Mouse (Mus musculus) heart, embryonic 11.5 days (tissue): ENCODE measurements around the gene Ihh. TPM values are rescaled to one million over a fixed set of nuclear protein-coding genes. Genes with fewer than 3 reads are reported as not detected.

Experiments
- ATAC-seq: fragments of 200-750 bp; cut with Nextera tagmentation; replicated peaks from 2 replicates; pipeline ENCODE4 v1.8.0; 2017; ENCODE audit warnings: moderate library complexity; ENCODE audit not compliant: insufficient number of reproducible peaks, low FRiP score, low TSS enrichment
- H3K27ac ChIP-seq: fragments of 300-500 bp; sonication (generic); 2 replicates; pipeline ENCODE4 v1.5.1; 2014; ENCODE audit warnings: mild to moderate bottlenecking, low read depth, low read length
- H3K27me3 ChIP-seq: fragments of 300-500 bp; sonication (generic); 2 replicates; pipeline ENCODE4 v1.6.1; 2014; ENCODE audit warnings: mild to moderate bottlenecking, low read length, mixed read lengths; ENCODE audit not compliant: control insufficient read depth, insufficient read depth
- H3K36me3 ChIP-seq: fragments of 300-500 bp; sonication (generic); 2 replicates; pipeline ENCODE4 v1.6.1; 2014; ENCODE audit warnings: mild to moderate bottlenecking, low read length, moderate library complexity, mixed read lengths; ENCODE audit not compliant: control insufficient read depth, insufficient read depth
- H3K4me1 ChIP-seq: fragments of 300-500 bp; sonication (generic); 2 replicates; pipeline ENCODE4 v1.6.1; 2014; ENCODE audit warnings: low read length; ENCODE audit not compliant: control insufficient read depth, insufficient read depth
- H3K4me2 ChIP-seq: fragments of 300-500 bp; sonication (generic); 2 replicates; pipeline ENCODE4 v1.6.1; 2014; ENCODE audit warnings: mild to moderate bottlenecking, moderate library complexity
- H3K4me3 ChIP-seq: fragments of 300-500 bp; sonication (generic); 2 replicates; pipeline ENCODE4 v1.5.1; 2014; ENCODE audit warnings: low read depth, low read length
- H3K9ac ChIP-seq: fragments of 300-500 bp; sonication (generic); 2 replicates; pipeline ENCODE4 v1.6.1; 2014; ENCODE audit warnings: mild to moderate bottlenecking, low read depth, low read length, moderate library complexity
- H3K9me3 ChIP-seq: fragments of 300-500 bp; sonication (generic); replicated peaks from 2 replicates; pipeline ENCODE4 v1.6.1; 2016; ENCODE audit warnings: low read length; ENCODE audit not compliant: control insufficient read depth
- WGBS: fragments of 180-500 bp; shearing (Covaris S2); extraction: QIAGEN DNeasy Blood & Tissue Kit; methylation state at CpG from one replicate; pipeline ENCODE4 v1.1.7; 2014; ENCODE audit not compliant: insufficient replicate concordance; 5-methylcytosine and 5-hydroxymethylcytosine counted together
- polyA plus RNA-seq: library from polyadenylated mRNA; unstranded; fragments of >200 nt; fragmentation: Nextera tagmentation; extraction: Ambion mirVana; gene quantifications from 2 replicates; pipeline ENCODE4 v1.2.1, GENCODE M21; 2014

Ihh gene
- polyA plus RNA-seq, 1 experiment from 2014 or later: 0.16 TPM

DNA sequence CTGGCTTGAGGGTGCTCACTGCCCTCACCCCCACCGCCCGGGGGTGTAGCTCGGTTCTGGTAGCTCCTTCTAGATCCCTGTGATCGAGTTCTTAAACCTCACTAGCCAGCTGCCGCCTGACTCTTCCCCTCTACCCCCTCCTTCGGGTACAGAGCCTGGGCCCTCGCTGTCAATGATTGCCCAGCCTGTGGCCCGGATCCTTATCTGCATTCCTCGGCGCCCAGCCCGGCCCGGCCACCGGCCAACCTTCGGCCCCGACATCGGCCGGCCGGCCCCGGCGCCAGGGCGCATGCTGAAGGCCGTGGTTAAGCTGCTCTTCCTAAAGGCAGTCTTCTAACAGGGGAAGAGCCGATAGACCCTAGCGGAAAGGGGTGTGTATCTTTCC, 1.8 kb downstream of the Ihh start:
- Histone ChIP-seq H3K4me1 (peaks cover 15% of the 10 kb centered on the region; the same call in 1 of the 2 replicates), H3K27ac (no peak overlapping the region), H3K27me3 (peaks cover 89% of the 10 kb centered on the region), H3K36me3 (no peaks in the 10 kb centered on the region), H3K9ac (no peak overlapping the region), H3K4me2 (peak overlapping the region; percentile 41; the same call in 1 of the 2 replicates), H3K9me3 (no peaks in the 10 kb centered on the region), H3K4me3 (peak overlapping the region; percentile 24; the same call in 1 of the 2 replicates)
- ATAC-seq: no peak
- WGBS: 3% methylated on average over 24 of the region's 24 CpGs

DNA sequence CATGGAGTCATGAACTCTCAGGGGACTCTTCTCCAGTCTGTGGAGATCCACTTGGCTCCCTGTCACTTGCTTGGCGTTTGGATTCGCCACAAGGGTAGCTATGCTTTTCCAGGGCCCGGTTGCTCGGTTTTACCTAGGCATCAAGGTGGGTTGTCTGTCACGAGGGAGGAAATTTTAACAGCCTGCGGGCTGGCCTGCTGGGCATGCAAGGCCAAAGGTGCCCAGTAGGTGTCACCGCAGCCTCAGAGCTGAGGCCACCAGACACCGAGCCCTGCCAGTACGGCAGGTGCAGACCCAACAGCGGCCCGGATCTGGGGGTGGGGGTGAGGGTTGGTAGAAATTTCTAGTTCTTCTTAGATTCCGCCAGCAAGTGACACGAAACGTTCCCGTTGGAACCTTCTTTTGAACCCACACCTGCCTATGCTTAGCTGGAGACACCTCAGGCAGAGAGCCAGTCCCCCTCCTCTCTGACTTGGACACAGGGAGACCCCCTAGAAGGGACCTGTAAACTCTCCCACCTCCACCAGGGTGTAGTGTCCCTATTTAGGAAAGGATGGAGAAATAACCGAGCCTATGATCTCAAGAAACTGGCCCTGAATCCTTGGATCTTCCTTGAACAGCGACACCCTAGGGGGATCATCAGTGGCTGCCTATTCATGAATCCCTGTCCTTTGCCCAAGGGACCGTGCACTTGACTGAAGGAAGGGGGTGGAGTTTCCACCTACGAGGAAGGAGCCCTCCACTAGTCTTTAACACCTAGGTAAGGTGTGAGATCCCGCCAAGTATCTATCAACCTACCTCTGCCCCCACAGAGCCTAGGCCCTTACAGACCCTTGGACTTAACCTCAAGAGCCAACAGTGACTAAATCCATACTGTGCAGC, 2.4 kb downstream of the Ihh start:
- no peak for ATAC-seq
- H3K27ac ChIP-seq: no peak overlapping the region
- 2% methylated on average over 20 of the region's 20 CpGs for WGBS
- H3K4me1 ChIP-seq: peaks cover 15% of the 10 kb centered on the region; the same call in 1 of the 2 replicates
- peak overlapping the region; percentile 2; the same call in 1 of the 2 replicates for H3K4me3 ChIP-seq
- H3K9ac ChIP-seq: no peak overlapping the region
- H3K27me3 ChIP-seq: peaks cover 93% of the 10 kb centered on the region
- H3K9me3 ChIP-seq: no peaks in the 10 kb centered on the region
- peak overlapping the region; percentile 65 for H3K4me2 ChIP-seq
- no peaks in the 10 kb centered on the region for H3K36me3 ChIP-seq

DNA sequence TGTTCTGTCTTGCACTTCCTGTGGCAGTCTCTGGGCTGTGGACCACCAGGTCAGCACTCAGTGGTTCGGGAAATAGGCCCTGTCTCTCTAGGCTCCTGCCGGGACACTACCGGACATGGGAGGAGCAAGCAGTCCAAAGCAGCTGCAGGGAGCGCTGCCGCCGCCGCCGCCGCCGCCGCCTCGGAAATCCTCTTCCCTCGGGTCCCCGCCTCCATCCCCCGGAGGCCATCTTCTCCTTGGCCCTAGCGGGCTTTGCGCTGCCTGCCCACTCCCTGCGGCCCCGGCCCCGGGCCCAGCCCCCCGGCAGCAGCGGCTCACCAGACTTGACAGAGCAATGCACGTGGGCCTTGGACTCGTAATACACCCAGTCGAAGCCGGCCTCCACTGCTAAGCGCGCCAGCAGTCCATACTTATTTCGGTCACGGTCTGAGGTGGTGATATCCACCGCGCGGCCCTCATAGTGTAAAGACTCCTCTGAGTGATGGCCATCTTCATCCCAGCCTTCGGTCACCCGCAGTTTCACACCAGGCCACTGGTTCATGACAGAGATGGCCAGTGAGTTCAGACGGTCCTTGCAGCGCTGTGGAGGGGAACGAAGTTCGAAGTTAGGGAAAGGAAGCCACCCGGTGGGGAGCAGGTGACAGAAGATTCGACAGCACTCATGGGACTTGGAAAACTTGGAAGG, 3.3 kb downstream of the Ihh start:
- Histone ChIP-seq H3K9me3 (no peaks in the 10 kb centered on the region), H3K9ac (no peak overlapping the region), H3K4me3 (peak overlapping the region; percentile 32), H3K36me3 (no peaks in the 10 kb centered on the region), H3K27me3 (peaks cover 92% of the 10 kb centered on the region), H3K27ac (no peak overlapping the region), H3K4me2 (peak overlapping the region; percentile 65), H3K4me1 (peaks cover 15% of the 10 kb centered on the region; the same call in 1 of the 2 replicates)
- 3% methylated on average over 41 of the region's 41 CpGs for WGBS
- ATAC-seq: no peak

DNA sequence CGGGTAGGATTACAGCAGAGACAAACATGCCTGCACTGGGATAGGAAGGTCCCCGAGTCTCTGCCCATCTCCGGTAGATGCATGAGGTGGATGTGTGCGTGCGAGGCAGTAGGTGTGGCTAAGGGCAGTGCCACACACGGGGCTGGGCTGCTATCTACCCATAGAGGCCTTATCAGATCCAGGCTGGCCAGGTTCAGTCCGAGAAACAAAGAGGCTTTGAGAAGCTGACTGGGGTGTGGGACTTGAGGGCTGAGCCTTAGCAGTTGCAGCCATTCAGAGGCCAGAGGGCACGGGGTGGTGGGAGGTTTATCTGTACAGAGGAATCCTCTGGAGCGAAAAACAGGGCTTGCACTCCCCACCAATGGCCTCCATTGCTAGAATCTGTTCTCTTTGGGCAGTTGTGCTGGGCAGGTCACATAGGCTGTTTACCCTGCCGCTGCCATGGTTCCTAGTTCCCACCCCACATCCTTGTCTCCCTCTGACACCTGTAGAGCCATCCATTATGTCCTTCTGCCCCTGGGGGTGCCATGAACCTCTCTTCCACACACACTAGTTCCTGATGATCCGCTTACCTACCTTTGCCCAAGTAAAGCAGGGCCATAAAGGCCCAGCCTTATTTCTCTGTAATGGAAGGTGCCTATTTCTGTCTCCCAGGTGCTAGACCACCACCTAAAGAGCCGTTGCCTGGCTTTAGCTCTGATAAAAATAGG, 9.7 kb downstream of the Ihh start:
- H3K9ac ChIP-seq: no peak overlapping the region
- H3K9me3 ChIP-seq: no peaks in the 10 kb centered on the region
- no peak overlapping the region for H3K27ac ChIP-seq
- 51% methylated on average over 12 of the region's 12 CpGs for WGBS
- peaks cover 46% of the 10 kb centered on the region for H3K27me3 ChIP-seq
- no peaks in the 10 kb centered on the region for H3K4me1 ChIP-seq
- H3K4me3 ChIP-seq: no peak overlapping the region
- H3K4me2 ChIP-seq: no peak overlapping the region
- no peak for ATAC-seq
- no peaks in the 10 kb centered on the region for H3K36me3 ChIP-seq

DNA sequence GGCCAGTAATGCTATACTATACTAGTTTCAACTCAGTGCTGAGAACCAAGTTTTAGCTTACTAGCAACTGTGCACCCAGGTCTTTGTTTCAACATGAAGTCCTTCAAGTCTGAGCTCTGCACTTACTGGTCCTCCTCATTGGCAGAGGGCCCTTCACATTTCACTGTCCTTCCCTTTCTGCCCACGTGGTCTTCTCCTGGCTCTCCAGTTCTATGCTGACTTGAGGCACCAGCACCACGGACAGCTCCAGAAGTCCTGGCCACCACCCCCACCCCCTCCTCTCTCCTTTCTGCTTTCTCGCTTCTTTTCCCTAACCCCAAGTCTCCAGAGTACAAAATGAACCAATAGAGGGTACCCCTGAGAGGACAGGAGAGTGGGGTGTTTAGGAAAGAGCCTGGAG, 11.7 kb downstream of the Ihh start:
- Histone ChIP-seq H3K4me3 (no peak overlapping the region), H3K9me3 (no peaks in the 10 kb centered on the region), H3K4me1 (no peaks in the 10 kb centered on the region), H3K9ac (no peak overlapping the region), H3K4me2 (no peak overlapping the region), H3K27me3 (peaks cover 40% of the 10 kb centered on the region), H3K36me3 (no peaks in the 10 kb centered on the region), H3K27ac (no peak overlapping the region)
- 7% methylated on average over 3 of the region's 3 CpGs for WGBS
- ATAC-seq: no peak

DNA sequence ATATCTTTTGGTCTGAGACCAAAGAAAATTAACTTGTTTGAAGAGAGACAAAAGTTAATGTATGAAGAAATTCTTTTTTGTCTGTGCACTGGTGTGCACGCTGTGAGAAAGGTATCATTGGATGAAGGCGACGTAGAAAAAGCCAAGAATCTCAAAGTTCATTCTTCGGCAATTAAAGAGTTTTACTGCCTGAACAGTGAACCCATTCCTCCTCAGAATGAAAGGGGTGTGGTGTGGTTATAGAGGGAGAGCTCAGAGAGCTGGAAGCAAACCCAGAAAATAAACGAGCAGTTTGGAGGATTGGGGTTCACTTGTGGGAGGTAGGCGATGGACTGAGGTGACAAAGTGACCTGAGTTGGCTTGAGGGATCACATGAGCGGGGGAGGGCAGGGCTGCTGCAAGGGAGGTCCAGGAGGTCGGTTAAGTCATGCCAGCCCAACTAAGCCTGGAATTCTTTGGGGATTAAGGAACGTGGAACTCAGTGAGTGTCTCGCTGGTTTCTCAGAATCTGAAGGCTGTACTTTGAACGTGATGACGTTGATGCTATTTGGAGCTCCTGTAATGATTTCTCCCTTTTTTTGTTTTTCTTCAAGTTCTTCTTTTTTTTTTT, 15.1 kb downstream of the Ihh start:
- Histone ChIP-seq H3K4me1 (no peaks in the 10 kb centered on the region), H3K4me2 (no peak overlapping the region), H3K36me3 (no peaks in the 10 kb centered on the region), H3K27me3 (peaks cover 35% of the 10 kb centered on the region), H3K27ac (no peak overlapping the region), H3K4me3 (no peak overlapping the region), H3K9ac (no peak overlapping the region), H3K9me3 (no peaks in the 10 kb centered on the region)
- WGBS: 45% methylated on average over 12 of the region's 12 CpGs
- ATAC-seq: no peak

DNA sequence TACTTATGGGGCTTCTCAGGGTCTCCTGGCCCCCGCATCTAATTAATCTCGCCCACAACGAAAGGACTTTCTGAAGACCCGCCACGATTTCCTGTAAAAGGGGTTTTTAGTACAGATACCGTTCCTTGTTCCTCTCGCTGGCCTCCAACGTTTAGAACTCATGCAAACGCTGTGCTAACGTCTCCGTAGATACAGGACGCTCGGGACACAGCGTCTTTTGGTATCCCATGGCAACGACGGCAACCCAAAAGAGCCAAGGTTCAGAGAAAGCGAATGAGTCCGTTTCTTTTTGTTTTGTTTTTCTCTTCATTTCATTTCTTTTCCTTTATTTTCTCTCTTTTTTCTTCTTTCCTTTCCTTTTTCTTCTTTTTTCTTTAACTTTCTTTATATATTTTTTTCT, 16.1 kb downstream of the Ihh start, which contains the start of gene Cfap65:
Gene Cfap65, minus strand, starts transcription at position 198 of the 400 bp plus-strand sequence.
- WGBS: 2% methylated on average over 18 of the region's 18 CpGs
- no peak for ATAC-seq
- Histone ChIP-seq H3K9me3 (no peaks in the 10 kb centered on the region), H3K9ac (no peak within 1 kb of the TSS), H3K4me3 (no peak within 1 kb of the TSS), H3K4me2 (0 out of 2 replicates have a peak within 1 kb of the TSS, but pooled peaks have one; percentile 20), H3K27ac (no peak within 1 kb of the TSS), H3K27me3 (peaks cover 35% of the 10 kb centered on the region), H3K4me1 (no peaks in the 10 kb centered on the region), H3K36me3 (no peaks in the 10 kb centered on the region)
